Mouse (Mus musculus): Measurements from ENCODE around the gene Scaper. TPM values are rescaled to one million over a fixed set of nuclear protein-coding genes. Genes with fewer than 3 reads are reported as not detected.
A peak's percentile ranks its signal among the peaks of the same experiment; 100 is the strongest.

Scaper gene
- total RNA-seq, 2 experiments from 2014 or later = 46.3 to 49.2 TPM

- intact Hi-C loops (cut with DNase I) = no loop called here
- no peak for DNase-seq (ENCODE audit: extremely low spot score in 1 of 2, low spot score in 2 of 2)
Measured at GRCm38 (mm10) chr9:55543336-55543702, 394.6 kb downstream of the Scaper start.

- DNase-seq (ENCODE audit: extremely low spot score in 1 of 2, low spot score in 2 of 2) = no peak
- intact Hi-C loops (cut with DNase I) = no loop called here
Measured at GRCm38 (mm10) chr9:55542366-55543325, 395.3 kb downstream of the Scaper start.

- no peak for DNase-seq (ENCODE audit: extremely low spot score in 1 of 2, low spot score in 2 of 2)
- intact Hi-C loops (cut with DNase I) = no loop called here
Measured at GRCm38 (mm10) chr9:55541681-55542365, 396.1 kb downstream of the Scaper start.

GRCm38 (mm10) chr9:55540888-55541287, 397.0 kb downstream of the Scaper start:
- intact Hi-C loops (cut with DNase I) = no loop called here
- DNase-seq (ENCODE audit: extremely low spot score in 1 of 2, low spot score in 2 of 2) = peak in 1 of 2 experiments; percentile 67

- DNase-seq (ENCODE audit: extremely low spot score in 1 of 2, low spot score in 2 of 2) = no peak
- intact Hi-C loops (cut with DNase I) = no loop called here
Measured at GRCm38 (mm10) chr9:55540391-55540770, 397.5 kb downstream of the Scaper start.

- intact Hi-C loops (cut with DNase I) = loop anchor here (5.0 kb wide), 1 partner anchor 113 kb away; no protein-coding TSS in a partner anchor
- no peak for DNase-seq (ENCODE audit: extremely low spot score in 1 of 2, low spot score in 2 of 2)
Measured at GRCm38 (mm10) chr9:55539661-55540390, 398.1 kb downstream of the Scaper start.

GRCm38 (mm10) chr9:55539006-55539405, 398.9 kb downstream of the Scaper start:
- no peak for DNase-seq (ENCODE audit: extremely low spot score in 1 of 2, low spot score in 2 of 2)
- intact Hi-C loops (cut with DNase I) = loop anchor here (5.0 kb wide), 1 partner anchor 112 kb away; no protein-coding TSS in a partner anchor

GRCm38 (mm10) chr9:55538377-55538776, 399.5 kb downstream of the Scaper start, which contains the start of gene Isl2:
TSS of gene Isl2 (plus strand) at chr9:55538672.
- peak in 1 of 2 experiments; percentile 54 for DNase-seq (ENCODE audit: extremely low spot score in 1 of 2, low spot score in 2 of 2)
- intact Hi-C loops (cut with DNase I) = loop anchor here (5.0 kb wide), 1 partner anchor 111 kb away; no protein-coding TSS in a partner anchor

- peak in 1 of 2 experiments; percentile 79 for DNase-seq (ENCODE audit: extremely low spot score in 1 of 2, low spot score in 2 of 2)
- intact Hi-C loops (cut with DNase I) = loop anchor here (5.0 kb wide), 1 partner anchor 109 kb away; no protein-coding TSS in a partner anchor
Measured at GRCm38 (mm10) chr9:55535907-55536306, 402.0 kb downstream of the Scaper start.

GRCm38 (mm10) chr9:55525716-55526115, 412.2 kb downstream of the Scaper start:
- DNase-seq (ENCODE audit: extremely low spot score in 1 of 2, low spot score in 2 of 2) = no peak
- intact Hi-C loops (cut with DNase I) = no loop called here

GRCm38 (mm10) chr9:55512027-55512543, 425.8 kb downstream of the Scaper start, which contains the start of gene Etfa:
TSS of gene Etfa (minus strand) at chr9:55512243.
- peak; percentile 90 to 97 for DNase-seq (ENCODE audit: extremely low spot score in 1 of 2, low spot score in 2 of 2)
- intact Hi-C loops (cut with DNase I) = no loop called here

GRCm38 (mm10) chr9:55511521-55511993, 426.4 kb downstream of the Scaper start:
- intact Hi-C loops (cut with DNase I) = no loop called here
- DNase-seq (ENCODE audit: extremely low spot score in 1 of 2, low spot score in 2 of 2) = peak in 1 of 2 experiments; percentile 9

- peak in 1 of 2 experiments; percentile 23 for DNase-seq (ENCODE audit: extremely low spot score in 1 of 2, low spot score in 2 of 2)
- intact Hi-C loops (cut with DNase I) = no loop called here
Measured at GRCm38 (mm10) chr9:55510651-55511235, 427.2 kb downstream of the Scaper start.

GRCm38 (mm10) chr9:55509731-55510130, 428.2 kb downstream of the Scaper start:
- no peak for DNase-seq (ENCODE audit: extremely low spot score in 1 of 2, low spot score in 2 of 2)
- intact Hi-C loops (cut with DNase I) = no loop called here

- DNase-seq (ENCODE audit: extremely low spot score in 1 of 2, low spot score in 2 of 2) = no peak
- intact Hi-C loops (cut with DNase I) = no loop called here
Measured at GRCm38 (mm10) chr9:55508701-55509100, 429.2 kb downstream of the Scaper start.

- no peak for DNase-seq (ENCODE audit: extremely low spot score in 1 of 2, low spot score in 2 of 2)
- intact Hi-C loops (cut with DNase I) = no loop called here
Measured at GRCm38 (mm10) chr9:55507922-55508321, 430.0 kb downstream of the Scaper start.
